Mouse (Mus musculus) inflammation-experienced regulatory T-cells, adult 6 months (primary cell): ENCODE results near the gene Tgfbr1. TPM values are rescaled to one million over a fixed set of nuclear protein-coding genes. Genes with fewer than 3 reads are reported as not detected.
"Not testable (repeated sequence)": the region's sequence is repeated elsewhere in the genome, so short reads cannot be mapped to it uniquely, and the experiment has no call there.

Experiments
- ATAC-seq: one replicate; pipeline ENCODE4 v1.8.0; 2017
- polyA plus RNA-seq, 3 experiments: library from polyadenylated mRNA; unstranded; fragments of 100-300 nt; shearing (Covaris generic); gene quantifications; one replicate each; pipeline ENCODE4 v1.2.1; 2017

The Tgfbr1 gene
- polyA plus RNA-seq, 3 experiments from 2014 or later: 15.9 to 38.6 (median 37.9) TPM

DNA sequence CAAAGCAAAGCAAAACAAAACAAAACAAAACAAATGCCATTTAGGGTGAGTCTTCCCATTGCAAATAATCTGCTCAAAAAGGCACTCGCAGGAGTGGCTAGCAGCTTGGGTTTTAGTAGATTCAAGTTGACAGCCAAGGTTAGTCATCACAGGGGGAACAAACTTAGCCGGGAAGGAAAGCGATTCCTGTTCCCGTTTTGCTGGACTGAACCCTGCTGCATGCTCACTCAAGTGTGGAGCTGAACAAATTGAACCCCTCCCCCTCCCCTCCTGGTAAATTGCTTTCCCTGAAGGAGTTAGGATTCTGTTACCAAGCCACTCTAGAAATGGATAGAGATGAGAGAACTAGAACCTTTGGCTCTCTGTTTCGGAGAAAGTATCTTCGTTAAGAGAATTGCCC lies 3.3 kb upstream of the Tgfbr1 start:
- no peak for ATAC-seq

DNA sequence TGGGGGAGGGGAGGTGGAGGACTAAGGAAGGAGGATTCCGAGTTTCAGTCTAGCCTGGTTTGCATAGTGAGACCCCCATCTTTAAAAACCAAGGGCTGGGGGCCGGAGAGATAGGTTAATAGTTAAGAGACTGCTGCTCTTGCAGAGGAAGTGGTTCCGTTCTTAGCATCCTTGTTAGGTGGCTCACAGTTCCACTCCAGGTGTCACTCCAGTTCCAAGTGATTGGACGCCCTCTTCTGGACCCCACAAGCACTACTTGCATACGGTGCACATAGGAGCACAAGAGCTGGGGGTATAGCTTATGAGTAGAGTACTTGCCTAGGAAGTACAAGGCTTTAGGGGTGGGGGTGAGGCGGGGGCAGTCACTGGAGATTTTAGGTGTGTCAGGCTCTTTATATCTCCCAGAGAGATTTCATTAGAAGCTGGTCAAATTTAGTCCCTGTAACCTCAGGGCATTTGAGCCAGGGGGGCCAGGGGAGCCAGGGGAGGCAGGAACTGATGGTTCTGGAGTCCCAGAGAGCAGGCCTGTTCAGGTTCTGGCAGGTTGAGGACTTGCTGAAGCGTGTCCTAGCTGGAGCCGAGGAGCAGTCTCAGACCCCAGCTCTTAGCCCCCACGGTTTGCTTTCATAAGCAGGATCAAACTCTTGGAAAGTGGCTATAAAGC lies 1.5 kb upstream of the Tgfbr1 start:
- peak; percentile 78 for ATAC-seq

DNA sequence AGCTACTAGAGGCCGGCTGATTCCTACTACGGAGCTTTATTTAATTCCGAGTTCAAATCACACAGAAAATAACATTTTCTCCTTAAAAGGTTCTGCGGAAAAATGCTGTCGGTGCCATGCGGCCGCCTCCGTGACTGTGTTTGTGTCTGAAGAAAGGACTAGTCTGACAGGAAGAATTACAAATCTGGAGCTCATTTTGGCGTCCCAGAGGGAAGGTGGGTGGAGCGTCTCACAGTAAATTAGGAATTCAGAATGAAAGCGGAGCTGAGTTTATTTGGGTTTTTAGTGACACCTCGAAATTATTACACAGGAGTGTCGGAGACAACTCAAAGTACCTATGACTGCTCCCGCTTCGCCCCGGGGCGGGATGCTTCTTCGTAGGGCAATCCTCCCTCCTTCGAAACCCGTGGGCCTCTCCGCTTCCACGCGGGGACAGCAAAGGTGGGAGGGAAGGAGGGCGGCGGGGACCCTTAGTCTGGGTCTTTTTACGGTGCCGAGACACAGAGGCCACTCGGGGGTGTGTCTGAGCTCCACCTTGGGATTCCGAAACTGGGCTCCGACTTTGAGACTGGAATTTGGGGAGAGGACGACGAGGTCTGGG lies 861 bp upstream of the Tgfbr1 start:
- ATAC-seq: peak; percentile 1

DNA sequence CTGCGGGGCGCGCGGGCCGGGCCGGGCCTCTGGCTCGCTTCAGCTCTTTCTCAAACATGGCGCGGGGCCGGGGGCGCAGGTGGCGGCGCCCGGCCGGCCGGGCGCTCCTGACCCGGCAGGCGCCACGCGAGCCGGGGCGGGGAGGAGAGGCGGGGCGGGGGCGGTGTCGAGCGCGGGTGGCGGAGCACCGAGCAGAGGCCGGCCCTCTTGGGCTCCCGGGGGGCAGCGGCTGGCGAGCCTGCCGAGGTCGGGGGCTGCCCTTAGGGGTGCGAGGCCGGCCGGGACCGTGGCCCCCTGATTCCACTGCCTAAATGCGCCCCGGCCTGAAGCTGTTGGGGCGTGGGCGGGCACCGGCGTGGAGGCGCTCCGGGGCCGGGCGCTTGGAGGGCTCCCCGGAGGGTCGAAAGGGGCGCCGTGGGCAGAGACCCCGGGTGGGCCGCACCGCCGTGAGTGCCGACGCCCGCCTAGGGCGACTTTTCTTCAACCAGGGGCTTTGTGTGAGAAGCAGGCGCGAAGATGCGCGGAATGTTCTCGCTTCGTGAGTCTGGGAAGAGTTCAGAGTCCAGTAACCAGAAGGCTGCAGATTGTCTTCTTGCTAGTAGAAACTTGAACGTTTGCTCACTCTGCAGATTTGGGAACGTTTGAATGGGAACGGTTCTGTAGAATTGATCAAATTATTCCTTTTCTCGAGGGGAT lies 542 bp downstream of the Tgfbr1 start:
- no peak for ATAC-seq

DNA sequence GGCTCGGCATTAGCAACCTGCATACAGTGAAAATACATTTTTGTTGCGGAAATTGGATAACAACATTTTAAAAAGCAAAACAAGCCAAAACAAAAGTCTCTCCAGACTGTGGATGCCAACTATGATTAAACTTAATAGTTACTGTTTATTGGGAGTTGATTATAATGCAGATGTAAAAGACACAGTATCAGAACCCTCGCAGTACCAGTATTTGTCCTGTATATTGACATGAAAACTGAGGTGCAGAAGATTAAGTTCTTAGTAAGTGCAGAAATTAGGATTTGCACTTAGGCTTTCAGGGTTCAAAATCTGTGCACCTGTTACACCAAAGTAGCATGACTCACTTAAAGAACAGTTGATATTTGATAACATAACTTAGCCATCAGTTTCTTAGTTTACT lies 1.3 kb downstream of the Tgfbr1 start:
- ATAC-seq: no peak

DNA sequence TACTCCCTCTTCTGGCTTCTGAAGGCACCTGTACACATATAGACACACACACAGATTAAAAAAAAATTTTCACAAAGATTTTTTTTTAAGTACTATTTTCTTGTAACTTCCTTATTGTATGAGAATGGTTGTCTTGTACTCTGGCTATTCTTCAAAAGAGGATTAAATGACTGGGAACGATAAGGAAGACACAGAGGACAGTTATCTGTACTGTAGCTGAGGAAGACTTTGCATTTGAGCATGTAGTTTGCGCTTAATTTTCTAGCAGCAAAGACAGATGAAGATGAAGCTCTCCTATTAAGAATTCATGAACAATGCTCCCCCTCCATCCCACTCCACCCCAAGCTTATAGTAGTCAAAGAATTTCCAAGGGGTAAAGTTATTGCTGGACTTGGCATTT lies 9.6 kb downstream of the Tgfbr1 start:
- no peak for ATAC-seq

DNA sequence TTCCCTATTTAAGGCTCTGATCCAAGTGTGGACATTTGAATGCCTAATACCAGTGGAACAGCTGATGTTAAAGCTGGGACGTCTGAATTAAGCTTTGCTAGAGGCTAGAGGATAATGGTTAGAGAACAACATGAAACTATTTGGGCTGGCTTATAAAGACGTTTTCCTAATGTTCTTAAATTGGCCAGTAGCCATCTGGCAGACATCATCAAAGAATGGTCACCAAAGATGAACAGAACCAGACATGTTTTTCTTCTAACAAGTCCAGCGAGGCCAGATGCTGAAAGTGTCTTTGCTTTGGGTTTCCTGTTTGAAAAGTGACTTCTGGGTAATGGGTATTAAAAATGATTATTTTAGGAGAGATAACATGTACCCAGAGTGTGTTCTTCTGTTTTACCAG lies 10.1 kb downstream of the Tgfbr1 start:
- no peak for ATAC-seq

DNA sequence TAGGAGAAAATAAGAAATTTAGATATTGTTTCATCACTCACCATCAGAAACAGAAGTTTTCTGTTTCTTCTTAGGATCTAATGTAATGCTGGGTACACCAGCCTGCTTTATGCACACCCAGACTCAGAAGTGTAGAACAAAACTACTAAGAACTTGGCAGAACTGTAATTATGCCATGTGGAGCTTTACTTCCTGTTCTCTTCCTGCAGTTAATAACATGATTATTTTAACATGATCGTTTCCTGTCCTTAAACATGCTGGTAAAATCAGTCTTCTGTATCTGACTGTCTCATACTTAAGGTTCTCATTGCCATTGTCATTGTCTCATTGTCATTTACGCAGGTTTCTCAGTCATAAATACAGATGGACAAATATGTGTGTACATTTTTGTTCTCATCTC lies 15.7 kb downstream of the Tgfbr1 start:
- ATAC-seq: peak; percentile 69

DNA sequence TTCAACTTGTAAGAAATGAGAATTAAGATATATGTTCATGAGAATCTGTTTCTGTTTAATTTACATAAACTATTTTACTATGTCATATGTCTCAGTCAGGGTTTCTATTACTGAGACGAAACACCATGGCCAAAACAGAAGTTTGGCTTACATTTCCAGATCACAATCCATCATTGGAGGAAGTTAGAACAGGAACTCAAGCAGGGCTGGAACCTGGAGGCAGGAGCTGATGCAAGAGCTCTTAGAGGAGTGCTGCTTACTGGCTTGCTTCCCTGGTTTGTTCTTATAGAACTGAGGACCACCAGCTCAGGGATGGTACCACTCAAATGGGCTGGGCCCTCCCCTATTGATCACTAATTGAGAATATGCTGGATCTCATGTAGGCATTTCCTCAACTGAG lies 25.7 kb downstream of the Tgfbr1 start:
- ATAC-seq: no peak

DNA sequence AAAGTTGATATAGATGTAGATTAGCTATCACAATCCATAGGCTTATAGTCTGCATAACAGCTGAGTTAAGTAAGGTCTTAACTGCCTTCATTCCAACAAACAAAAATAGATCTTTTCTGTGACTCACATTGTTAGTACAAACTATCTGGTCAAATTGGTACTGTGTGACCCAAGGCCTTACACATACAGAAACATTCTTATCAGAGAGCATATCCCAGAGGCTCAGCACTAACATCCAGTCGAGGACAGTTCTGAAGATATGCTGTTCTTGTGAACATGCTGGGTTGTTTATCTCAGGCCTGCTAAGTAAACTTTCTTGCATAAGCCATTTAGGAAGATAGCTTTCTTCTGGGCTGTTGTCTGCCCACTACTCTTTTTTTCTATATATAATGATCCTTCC lies 29.4 kb downstream of the Tgfbr1 start:
- no peak for ATAC-seq

DNA sequence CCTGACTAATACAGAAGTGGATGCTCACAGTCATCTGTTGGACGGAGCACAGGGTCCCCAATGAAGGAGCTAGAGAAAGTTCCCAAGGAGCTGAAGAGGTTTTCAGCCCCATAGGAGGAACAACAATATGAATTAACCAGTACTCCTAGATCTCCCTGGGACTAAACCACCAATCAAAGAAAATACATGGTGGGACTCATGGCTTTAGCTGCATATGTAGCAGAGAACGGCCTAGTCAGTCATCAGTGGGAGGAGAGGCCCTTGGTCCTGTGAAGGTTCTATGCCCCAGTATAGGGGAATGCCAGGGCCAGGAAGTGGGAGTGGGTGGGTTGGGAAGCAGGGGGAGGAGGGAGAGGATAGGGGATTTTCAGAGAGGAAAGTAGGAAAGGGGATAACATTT lies 38.9 kb downstream of the Tgfbr1 start:
- ATAC-seq: not testable (repeated sequence)

DNA sequence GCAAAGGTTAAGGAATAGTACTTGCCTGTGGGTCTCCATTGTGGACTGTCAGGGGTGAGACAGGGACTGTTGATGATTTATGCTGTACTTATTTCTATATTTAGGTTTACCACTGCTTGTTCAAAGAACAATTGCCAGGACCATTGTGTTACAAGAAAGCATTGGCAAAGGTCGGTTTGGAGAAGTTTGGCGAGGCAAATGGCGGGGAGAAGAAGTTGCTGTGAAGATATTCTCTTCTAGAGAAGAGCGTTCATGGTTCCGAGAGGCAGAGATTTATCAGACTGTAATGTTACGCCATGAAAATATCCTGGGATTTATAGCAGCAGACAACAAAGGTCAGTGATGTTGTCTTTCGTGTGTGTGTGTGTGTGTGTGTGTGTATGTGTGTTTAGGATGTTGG lies 43.2 kb downstream of the Tgfbr1 start:
- no peak for ATAC-seq

DNA sequence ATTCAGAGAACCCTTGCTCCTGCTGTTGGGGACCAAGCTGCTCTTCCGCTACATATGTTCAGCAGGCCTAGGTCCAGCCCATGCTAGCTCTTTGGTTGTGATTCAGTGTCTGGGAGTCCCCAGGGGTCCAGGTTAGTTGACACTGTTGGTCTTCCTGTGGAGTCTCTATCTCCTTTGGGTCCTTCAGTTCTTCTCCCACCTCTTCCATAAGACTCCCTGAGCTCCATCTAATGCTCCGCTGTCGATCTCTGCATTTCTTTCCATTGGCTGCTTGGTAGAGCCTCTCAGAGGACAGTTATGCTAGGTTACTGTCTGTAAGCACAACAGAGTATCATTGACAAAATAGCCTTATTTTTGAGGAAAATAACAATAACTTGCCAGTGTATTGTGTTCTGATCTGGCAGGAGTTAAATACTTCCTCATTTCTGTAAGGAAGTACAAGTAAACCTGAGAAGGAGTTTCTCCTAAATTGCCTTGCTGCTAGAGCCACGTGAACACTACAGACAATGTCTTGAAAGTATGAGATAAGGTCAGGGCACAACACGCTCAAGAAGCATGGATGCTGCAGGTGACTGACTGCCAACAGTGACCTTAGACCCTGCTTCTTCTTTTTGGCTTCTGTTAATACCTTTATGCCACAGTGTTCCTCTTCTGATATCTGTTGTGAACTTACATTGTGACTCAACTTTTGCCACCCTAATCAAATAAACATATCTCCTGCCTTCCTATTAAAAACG lies 45.1 kb downstream of the Tgfbr1 start:
- ATAC-seq: no peak

DNA sequence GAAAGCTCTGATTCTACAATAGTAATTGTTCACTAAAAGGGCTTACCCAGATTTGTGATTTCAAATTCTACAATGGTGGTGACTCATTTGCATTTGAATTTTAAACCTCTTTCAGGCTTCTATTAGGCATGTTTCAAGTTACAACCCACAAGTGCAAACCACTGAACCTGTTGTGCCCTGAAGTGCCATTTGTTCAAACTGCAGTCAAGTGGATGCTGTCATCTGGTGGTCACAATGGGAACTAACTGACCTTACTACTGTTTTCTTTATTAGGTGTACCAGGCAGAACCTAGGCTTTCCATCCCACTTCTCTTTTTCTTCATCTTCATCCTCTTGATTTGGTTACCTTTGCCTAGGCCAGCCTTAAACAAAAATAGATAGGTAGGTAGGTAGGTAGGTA lies 46.8 kb downstream of the Tgfbr1 start:
- peak; percentile 75 for ATAC-seq

DNA sequence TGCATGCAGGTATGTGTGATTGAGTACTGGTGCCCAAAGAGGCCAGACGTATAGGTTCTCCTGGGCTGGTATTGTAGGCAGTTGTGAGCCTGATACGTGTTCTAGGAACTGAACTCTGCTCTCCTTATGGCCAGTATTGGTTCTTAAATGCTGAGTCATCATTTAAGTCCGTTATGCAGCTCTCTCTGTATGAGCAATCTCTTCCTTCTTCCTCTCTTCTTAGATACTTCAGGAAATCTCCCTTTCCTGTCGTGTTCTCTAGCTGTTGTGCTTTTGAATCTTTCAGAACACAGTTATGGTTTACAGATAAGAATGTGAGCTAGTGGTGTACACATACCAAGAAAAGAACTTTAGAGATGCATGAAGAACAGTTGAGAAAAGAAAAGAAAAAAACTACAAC lies 47.3 kb downstream of the Tgfbr1 start:
- no peak for ATAC-seq

DNA sequence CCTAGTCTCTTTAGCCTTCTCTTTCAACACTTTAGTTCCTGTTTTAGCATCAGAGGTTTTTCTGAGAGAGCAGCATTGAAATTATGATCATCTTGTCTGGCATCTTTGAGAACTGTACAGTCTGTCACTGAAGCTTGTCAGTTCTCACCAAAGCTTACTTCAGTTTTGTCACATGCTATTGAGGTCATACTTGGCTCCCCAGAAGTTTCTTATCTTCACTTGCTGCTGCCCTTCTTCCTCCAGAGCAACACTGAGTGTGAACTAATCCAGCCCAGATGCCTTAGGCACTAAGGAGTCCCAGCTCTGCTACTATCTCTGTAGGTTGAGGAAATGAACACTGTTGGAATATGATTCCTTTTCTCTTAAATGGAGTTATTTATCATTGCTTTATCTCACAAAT lies 49.2 kb downstream of the Tgfbr1 start:
- ATAC-seq: no peak

DNA sequence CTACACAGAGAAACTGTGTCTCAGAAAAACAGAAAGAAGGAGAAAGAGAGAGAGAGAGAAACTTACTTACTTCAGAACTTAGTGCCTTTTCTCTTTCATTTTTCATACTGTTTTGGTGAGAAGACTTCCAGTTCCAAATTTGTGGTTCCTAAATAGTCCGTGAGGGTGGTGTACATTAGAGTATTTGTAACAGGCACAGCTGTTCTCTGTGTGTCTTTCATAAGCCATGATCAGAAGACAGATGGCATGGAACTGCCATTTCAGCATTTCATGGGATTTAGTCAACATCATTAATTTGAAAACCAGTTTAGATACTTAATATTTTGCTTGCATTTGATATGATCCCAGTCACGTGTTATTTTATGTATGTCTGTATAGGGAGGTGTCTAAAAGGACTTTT lies 51.5 kb downstream of the Tgfbr1 start:
- no peak for ATAC-seq

DNA sequence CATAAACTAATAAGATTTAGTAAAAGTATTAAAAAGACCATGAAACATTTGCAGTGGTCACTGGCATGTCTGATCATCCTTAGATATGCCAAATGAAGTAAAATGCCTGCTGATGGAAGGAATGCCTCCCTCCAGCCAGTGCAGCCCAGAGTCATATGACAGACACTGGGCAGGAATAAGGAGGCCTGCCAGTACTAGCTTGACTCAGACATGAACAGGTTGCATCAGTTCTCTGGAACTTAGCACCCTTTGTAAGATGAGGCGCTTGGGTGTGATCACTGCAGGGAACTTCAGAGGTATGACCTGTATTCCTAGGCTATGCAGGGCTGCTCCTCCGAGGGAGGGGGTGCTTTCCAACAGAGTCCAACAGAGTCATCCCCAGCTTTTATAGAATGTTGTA lies 54.1 kb downstream of the Tgfbr1 start:
- no peak for ATAC-seq

DNA sequence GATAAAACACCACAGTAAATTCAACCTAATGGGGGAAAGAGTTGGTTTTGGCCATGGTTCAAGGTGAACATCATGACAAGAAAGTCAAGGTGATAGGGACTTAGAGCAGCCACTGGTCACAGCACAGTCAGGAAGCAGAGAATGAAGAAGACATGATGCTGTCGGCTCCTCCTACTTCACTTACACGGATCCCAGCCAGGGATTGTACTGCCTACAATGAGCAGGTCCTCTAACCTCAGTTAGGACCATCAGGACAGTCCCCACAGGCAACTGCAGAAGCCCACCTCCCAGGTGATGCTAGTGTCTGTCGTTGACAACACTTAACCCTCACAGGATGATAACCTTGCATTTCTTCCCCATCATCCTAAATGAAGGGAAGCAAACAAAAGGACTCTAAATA lies 64.8 kb downstream of the Tgfbr1 start:
- ATAC-seq: no peak

DNA sequence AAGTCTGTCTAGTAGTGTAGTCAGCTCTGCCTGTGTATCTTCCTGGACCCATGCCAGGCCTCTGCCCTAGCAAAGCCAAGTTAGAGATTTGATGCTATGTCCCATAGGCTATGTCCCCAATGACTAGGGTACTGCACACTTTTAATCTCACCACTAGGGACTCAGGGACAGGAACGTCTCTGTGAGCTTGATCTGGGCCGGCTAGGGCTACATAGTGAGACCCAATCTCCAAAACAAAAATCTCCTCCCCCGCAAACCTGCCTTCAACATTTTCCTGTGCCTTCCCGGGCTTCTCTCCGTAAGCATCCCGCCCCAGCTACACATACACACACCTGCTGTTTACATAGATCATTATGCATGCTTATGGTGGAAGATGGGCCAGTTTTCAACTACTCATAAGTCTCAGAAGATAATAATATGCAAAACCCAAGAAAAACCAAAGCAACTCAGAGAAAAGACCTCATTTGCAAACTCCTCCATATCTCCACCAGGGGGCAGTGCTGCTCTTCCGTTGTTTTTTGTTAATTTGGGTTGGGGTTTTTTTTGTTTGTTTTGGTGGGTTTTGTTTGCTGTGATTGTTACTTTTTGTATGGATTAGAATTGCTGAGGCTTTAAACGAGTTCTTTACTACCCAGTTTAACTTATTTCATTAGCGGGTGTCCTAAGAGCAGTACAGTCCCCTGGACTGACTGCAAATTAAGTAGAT lies 66.4 kb downstream of the Tgfbr1 start:
- ATAC-seq: no peak

DNA sequence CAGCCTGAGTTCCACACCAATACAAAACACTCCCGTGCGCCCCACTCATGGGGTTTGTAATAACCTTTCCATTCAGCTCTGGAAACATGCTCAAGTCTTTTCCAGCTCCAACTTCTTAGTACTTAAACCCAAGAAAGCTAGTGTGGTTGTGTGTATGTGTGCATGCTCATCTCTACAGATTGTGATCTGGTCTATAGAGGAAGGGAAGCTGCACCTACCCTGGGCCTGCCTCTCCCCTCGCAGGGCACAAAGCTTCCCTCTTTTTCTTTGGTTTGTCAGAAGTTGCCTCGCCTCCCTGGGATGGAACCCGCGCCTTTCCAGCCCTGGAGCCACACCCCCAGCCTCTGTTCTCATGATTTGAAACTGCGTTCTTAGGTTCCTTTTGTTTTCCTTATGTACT lies 67.2 kb downstream of the Tgfbr1 start:
- no peak for ATAC-seq

DNA sequence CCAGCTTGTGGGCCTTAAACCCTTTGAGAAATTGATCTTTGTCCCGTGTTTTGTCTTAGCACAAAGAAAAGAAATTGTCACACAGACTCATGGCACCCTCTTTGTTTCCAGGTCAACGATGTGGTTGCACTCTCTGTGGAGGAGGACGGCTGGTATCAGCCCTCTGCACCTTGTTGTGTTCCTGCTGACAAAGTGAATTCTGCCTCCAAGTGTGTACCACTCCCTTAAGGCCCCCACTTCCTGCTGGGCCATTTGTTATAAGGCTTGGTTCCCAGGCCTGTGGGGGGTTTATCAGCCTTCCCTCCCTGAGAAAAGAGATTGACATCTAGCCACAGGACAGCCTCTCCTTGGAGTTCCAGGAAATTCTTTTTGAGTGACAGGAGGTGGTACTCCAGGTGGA lies 69.2 kb downstream of the Tgfbr1 start:
- ATAC-seq: no peak

DNA sequence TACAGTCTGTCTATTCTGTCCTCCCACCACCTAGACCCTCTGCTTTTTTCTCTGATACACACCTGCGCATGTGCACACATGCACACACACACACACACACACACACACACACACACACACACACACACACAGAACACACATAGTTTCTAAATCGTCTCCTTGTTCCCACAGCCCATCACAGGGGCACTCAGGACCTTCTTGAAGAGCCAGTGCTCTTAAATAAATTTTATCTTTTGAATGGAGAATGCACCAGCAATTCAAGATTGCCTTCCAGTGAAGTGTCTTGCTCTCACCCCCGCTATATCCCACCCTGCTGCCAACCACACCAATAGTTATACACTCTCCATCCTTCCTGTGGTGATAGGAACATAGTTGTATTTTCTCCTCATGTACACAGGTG lies 69.9 kb downstream of the Tgfbr1 start:
- ATAC-seq: no peak
